Mouse (Mus musculus): ENCODE measurements around the gene Slfn2.
"Not testable (repeated sequence)": the region's sequence is repeated elsewhere in the genome, so short reads cannot be mapped to it uniquely, and the experiment has no call there.

Gene Slfn2

DNA sequence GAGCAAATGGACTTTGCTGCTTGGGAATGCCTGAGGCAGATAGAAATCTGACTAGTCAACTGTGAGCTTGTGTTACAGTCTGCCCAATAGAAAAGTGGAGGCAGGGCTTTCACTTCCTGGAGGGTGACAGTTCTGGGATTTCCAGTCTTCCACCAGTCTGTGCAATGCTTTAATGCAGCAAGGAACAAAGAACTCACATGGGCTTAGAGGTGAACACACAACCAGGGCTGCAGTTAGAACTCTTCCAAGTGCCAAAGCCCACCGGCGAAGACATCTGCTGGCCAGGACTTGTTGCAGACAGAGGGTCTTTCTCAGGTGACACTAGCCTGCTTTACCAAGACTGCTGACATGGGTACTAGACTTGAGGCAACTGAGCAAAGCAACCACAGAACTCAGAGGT is at the start of gene Slfn2:
TSS of gene Slfn2 (plus strand) at position 167 of the 400 bp plus-strand sequence.
- DNase-seq, result no peak

DNA sequence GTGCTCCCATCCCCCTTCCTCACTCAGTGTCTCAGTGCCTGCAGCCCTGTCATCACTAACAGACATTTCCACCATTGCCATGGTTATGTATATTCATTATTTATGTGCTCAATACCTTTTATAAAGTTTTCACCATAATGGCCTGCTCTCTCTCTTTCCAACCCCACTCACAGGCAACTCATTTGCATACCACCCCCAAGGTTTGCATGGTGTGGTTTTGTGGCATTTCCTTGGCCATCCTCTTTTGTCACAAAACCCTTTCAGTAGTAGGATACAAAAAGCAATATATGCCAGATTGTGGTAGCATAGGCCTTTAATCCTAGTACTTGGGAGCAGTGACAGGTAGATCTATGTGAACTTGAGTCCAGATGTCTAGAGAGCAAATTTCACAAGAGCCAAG is 48.8 kb upstream of the Slfn2 start:
- no peak for DNase-seq

DNA sequence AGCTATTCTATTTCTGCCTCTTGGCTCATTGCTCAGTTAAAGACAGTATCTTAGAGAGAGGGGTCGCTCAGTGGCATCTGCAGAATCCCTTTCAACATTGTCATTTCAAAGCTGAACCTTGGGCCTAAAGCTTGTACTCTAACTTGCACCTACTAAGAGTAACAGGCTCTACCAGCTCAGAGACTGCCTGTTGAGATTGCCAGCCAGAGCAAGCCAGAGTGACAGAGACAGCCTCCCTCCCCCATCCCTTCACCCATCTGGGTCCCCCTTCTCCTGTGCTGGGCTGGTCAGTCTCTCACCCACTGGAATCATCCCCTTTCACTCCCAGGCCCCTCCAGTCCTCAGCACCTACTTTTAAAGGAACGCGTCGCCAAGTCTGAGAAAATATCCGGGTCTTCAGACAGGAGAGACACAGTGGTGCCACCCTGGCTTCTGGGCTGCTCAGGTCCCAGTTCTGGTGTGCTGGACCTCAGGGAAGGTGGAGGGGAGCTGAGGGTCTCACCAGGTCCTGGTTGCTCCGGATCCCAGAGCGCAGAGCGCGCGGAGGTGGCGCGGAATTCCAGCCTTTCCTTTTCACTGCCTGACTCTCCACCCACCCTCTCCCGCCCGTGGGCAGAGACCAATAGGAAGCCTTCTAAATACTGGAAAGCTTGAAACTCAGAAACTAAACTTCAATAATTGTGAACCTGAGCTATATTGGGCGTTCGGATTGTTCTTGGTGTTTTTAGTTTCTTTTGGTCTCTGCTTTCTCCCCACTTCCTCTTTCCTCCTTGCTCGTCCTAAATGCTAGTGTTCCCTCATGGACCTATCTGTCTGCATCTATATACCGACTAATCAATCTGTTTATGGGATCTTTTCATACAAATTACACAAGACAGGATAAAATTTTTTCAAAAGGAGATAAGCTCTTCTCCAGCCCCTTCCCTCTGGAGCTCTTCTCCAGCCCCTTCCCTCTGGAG is 45.1 kb upstream of the Slfn2 start:
- DNase-seq, result not testable (repeated sequence)

DNA sequence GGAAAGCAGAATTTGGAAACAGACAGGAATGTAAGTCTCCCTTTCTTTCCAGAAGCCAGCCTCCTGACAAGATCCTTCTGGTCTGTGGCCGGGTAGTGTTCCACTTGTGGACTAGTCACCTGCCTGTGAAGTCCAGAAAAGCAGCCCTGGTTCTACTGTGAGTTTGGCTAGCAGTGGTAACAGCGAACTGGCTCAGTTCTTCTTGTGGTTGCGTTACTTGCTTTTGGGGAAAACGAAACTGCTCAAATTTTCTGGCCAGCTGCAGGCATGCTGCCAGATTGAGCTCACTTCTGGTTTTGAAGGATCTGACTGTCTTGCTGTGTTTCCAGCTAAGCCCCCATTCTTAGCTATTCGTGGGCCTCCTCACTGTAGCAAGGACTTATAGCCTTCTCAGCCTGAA is 44.3 kb upstream of the Slfn2 start, which contains the start of gene Slfn8:
TSS of gene Slfn8 (minus strand) at position 190 of the 400 bp plus-strand sequence.
- DNase-seq, result no peak

GRCm38 (mm10) chr11:83038686-83039085 is 26.2 kb upstream of the Slfn2 start:
- not testable (repeated sequence) for DNase-seq

GRCm38 (mm10) chr11:83039156-83039555 is 25.8 kb upstream of the Slfn2 start:
- no peak for DNase-seq

DNA sequence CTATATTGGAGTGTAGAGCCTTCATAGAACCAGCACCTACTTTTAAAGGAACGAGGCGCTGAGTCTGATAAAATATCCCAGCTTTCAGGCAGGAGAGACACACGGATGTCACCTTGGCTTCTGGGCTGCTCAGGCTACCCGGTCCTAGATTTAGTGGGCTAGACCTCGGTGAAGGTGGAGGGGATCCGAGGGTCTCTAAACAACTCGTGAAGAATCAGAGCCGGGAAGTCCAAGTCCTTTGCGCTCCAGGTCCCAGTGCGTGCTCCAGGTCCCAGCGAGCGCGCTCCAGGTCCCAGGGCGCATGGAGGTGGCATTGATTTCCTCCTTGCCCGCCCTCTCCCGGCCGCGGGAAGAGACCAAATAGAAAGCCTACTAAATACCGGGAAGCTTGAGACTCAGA is 25.1 kb upstream of the Slfn2 start:
- DNase-seq, result no peak

DNA sequence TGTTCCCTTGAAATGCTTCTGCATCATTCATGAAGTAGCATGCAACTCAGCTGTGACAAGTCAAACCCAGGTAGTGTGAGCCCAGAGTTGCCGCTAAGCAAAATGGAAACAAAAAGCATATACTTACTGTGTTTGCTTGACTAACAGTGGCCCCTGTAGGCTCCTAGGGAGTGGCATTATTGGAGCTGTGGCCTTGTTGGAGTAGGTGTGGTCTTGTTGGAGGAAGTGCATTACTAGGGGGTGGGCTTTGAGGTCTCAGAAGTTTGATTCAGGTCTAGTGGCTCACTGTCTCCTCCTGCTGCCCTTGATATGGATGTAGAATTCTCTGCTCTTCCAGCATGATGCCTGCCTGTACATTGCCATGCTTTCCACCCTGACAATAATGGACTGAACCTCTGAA is 24.6 kb upstream of the Slfn2 start:
- no peak for DNase-seq

DNA sequence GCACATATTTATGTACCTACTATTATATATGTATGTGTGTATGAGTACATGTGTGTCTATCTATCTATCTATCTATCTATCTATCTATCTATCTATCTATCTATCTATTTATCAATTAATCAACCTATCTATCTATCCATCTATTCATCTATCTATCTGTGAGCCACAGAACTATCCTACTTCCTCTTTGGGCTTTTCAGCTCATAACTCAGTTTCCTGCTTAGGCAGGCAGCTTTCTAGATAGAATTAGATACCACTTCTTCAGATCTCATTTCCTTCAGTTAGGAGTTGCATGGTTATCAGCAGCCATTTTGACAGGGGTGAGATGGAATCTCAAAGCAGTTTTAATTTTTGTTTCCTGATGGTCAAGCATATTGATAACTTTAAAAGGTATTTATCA is 23.9 kb upstream of the Slfn2 start:
- DNase-seq, result no peak

- no peak for DNase-seq
These were observed 21.0 kb upstream of the Slfn2 start for GRCm38 (mm10) chr11:83043891-83044290.

DNA sequence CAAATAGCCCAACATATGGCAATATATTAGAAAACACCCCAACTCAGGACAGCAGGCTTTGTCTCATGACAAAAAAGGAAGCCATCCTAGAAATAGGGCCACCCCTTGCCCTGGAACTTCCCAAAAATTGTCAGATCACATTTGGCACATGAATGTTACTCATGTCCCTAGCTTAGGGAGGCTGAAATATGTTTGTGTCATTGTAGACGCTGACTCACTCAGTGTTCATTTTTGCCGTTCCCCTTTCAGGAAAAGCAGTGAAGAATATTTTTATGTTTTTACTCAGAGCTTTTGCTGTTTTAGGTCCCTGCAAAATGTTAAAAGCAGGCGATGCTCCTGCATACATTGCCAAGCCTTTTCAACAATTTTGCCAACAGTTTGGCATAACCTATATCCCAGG is 19.3 kb upstream of the Slfn2 start:
- DNase-seq, result no peak

GRCm38 (mm10) chr11:83057863-83058262 is 7.0 kb upstream of the Slfn2 start:
- DNase-seq, result peak; percentile 2

DNA sequence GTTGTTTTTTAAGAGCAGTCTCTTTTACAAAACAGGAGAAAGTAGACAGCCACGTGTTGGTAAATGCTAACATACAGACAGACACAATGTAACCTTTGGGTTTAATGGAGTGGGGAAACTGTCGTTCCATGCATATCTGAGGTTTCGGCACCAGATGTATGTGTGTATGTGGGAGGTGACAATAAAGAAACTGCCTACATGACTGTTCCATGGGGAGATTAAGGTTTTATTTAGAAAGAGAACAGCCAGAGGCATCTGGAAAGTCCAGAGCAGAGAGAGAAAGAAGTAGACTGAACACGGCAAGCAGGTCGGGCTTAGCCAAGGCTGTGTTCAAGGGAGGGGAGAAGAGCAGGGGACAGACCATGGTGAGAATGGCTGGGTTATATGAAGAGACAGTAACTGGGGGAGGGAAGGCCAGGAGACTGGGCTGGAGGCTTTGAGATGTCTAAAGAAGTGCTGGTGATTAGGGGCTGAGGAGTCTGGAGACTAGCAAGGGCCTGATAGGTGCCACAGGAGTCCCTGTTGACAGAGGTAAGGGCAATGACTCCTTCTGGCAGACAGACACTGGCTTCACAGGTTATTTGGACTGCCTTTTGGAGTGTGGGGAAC is 4.4 kb upstream of the Slfn2 start:
- DNase-seq, result no peak

DNA sequence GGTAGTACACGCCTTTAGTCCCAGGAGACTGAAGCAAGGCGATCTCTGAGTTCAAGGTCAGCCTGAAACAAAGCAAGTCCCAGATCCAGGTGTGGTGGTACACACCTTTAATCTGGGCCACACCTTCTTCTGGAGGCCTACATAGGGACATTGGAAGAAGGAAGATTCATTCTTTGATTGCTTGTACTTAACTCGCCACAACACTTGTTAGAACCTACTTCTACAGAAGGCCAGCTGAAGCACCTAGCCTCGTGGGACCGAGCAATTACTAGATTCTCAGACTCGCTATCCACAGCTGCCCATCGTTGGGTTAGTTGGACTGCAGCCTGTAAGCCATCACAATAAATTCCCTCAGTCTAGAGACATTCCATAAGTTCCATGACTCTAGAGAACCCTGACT is 3.1 kb upstream of the Slfn2 start:
- DNase-seq, result no peak

- DNase-seq, result no peak
These were observed 1.8 kb upstream of the Slfn2 start for GRCm38 (mm10) chr11:83063126-83063525.

DNA sequence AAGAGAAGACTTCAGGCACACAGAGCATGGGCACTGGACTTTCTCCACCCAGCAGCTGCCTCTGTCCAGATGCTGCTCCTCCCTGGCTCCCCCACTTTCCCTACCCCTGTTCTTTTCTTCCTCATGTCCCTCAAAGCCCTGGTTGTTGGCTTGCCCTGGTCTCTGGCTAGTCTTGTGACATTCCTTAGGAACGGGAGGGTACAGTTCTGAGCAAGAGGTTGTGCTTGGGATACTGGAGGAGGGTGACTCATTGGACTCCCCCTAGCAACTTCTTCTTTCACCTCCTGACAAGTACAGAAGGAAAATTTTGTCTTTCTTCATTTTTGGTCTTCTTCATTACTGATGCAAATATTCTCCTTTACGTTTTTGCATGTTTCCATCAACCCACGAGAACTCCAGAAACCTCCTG is 967 bp upstream of the Slfn2 start:
- no peak for DNase-seq

DNA sequence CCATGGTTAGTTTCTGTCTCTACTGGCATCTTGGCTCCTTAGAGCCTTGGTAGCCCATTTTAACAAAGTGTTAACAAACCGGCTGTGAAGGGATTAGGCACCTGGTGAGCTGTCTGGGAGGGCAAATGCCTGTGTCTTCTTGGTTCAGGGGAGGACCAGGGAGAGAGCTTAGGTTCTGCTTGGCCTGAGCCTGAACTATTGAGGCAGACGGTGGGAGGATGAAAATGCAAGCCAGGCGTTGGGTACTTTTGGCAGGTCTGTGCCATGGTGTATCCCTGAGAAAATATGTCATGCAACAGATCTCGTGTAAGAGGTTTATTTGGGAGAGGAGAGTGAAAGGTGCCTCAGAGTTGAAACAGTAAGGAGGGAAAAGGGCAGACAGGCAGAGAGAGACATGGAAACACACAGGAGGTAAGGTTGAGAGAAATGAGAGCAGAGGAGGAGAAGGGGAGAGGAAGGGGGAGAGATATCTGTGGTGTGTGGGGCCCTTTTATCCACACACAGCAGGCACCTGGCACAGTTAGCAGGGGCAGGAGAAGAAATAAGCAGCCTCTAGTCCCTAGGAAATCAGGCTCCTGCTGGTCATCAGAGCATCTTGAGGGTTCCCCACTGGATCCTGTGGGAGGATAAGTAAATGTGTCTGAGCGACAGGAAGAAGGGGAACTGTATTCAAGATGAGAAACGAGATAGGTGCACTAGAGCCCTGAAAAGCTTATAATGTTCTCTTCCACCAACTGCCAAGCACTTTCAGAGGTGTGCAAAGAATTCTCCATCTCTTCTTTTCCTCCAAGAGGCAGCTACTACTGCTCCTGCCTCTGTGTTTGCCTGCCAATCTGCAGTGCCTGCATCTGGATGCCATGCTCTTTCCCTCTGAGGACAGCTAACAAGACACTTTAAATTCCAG is 781 bp downstream of the Slfn2 start:
- DNase-seq, result no peak

DNA sequence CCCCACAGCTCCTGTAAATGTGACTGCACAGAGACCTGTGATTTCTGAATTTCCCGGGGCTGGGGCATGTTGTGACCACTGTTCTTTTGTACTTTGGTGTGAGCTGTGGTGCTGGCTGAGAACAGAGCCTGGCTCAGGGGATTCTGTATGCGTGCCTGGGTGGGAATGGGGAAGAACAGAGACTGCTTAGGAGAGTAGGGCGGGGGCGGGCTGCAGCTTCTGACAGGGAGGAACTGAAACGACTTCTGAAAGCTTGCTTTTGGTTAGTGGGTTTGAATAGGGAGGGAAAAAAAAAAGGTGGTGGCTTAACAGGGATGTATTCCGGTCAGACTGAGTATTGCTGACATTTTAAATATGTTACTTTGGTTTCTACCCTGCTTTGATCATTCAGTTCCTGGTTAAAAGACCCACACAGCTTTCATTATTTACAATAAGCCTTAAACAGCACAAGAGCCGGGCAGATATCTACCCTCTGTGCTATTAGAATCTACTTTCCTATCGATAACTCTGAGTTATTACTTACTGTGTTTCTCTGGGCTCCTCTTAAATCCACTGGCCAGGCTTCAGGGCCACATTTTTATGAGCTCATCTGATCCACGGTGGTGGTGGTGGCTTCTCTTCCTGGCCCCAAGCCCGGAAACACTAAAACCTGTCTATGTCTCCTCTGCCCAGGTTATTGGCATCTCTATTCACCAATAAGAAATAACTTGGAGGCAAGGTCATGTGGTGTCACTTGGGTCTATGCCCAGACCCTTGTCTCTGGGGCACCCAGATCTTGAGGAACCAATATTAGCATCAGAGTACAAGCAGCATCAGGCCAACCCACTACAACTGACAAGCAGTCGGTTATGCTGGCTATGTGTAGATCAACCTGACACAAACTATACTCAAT is 2.0 kb downstream of the Slfn2 start:
- no peak for DNase-seq

GRCm38 (mm10) chr11:83067982-83068694 is 3.2 kb downstream of the Slfn2 start:
- DNase-seq, result no peak

DNA sequence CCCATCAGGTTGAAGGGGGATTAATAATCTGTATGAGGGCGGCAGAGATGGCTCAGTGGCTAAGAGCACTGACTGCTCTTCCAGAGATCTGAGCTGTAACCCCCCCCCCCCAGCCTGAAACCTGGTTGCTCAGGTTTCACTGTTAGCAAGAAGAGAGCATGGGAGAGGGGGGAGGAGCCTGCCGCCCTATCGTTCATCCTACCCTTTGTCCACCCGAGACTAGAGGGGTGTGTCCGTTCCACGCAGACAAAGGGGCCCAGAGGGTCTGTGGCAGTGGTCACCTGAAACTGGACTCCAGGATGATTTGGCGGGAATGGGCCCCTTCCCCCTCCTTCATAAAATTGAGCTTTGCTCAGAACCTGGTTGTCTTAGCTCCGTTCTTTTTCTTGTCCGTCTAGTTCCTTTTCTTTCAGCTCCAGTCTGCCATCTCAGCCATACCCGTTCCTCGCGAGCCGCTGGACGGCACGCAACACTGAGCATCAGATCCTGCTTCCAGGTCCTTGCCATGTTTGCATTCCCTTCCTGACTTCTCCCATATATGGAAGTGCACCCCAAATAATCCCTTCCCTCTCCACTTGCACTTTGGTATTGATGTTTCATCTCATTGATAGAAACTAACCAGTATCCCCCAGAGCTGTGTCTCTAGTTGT is 5.5 kb downstream of the Slfn2 start:
- DNase-seq, result no peak

Measured in cerebellum, adult 11 months (tissue).